Mouse (Mus musculus): ENCODE measurements around the gene Rflnb.

GRCm38 (mm10) chr11:75973988-75974387 is 53.6 kb downstream of the Rflnb start:
- TF ChIP-seq CTCF (IDR thresholded peaks at IDR 0.05; ENCODE audit: extremely low read depth, insufficient read depth, insufficient read length, insufficient replicate concordance) (peak; percentile 37; the same call in 1 of the 2 replicates), POLR2A (IDR thresholded peaks at IDR 0.05; ENCODE audit: low read depth, low read length) (no peak)
